Mouse (Mus musculus): ENCODE data around the gene Arhgef6. TPM values are rescaled to one million over a fixed set of nuclear protein-coding genes. Genes with fewer than 3 reads are reported as not detected.

Gene Arhgef6
- polyA plus RNA-seq, 1 experiment = 31.8 TPM

DNA sequence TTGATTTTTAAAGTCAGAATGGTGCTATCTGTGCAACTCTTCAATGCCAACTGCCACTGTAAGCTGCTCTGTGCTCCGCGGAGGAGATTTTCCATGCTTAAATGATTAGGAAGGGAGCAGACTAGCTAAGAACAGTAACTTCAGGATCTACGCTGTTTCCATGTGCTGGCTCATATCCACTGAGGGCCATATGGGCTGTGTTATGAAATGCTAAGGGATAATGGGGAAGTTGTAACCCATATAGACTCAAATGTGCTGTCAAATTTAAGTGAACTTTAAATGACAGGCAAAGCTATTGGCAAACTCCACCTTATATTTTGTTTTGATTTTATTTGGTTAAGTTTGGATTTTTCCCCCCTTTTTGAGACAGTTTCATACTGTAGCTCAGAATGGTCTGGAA, 125.7 kb downstream of the Arhgef6 start:
- 82% methylated on average over 3 of the region's 3 CpGs for WGBS
- H3K4me1 ChIP-seq (ENCODE audit: control insufficient read depth, insufficient read depth, insufficient read length) = no peaks in the 10 kb centered on the region
- no peaks in the 10 kb centered on the region for H3K36me3 ChIP-seq (ENCODE audit: control insufficient read depth, insufficient read depth, low read length)
- no peak for DNase-seq (ENCODE audit: low read depth in 1 of 2, low spot score in 2 of 2)
- H3K4me3 ChIP-seq (ENCODE audit: extremely low read depth, insufficient read depth, insufficient read length) = peak overlapping the region; percentile 28
- peak overlapping the region; percentile 57; the same call in 1 of the 2 replicates for H3K27ac ChIP-seq (ENCODE audit: insufficient read depth, low read length)
- H3K27me3 ChIP-seq (ENCODE audit: control insufficient read depth, insufficient read depth, low read length) = no peaks in the 10 kb centered on the region
- no peak for TF ChIP-seq CTCF (IDR thresholded peaks at IDR 0.05; ENCODE audit: extremely low read depth, insufficient read depth, insufficient read length, insufficient replicate concordance)
- no peak for TF ChIP-seq POLR2A (IDR thresholded peaks at IDR 0.05; ENCODE audit: low read depth, low read length)

DNA sequence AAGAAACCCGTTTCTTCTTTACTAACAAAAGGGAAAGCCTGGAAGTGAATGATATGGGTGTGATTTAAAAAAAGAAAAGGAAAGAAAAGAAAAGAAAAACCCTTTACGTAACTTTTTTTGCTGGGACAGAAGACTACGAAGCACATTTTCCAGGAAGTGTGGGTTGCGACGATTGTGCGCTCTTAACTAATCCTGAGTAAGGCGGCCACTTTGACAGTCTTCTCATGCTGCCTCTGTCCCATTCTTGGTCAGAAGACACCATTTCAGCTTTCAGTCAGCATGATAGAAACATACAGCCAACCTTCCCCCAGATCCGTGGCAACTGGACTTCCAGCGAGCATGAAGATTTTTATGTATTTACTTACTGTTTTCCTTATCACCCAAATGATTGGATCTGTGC, 126.7 kb downstream of the Arhgef6 start, which contains the start of gene Cd40lg:
Cd40lg (plus strand) TSS at position 268 of the 400 bp plus-strand sequence.
- TF ChIP-seq CTCF (IDR thresholded peaks at IDR 0.05; ENCODE audit: extremely low read depth, insufficient read depth, insufficient read length, insufficient replicate concordance) = no peak
- no peaks in the 10 kb centered on the region for H3K4me1 ChIP-seq (ENCODE audit: control insufficient read depth, insufficient read depth, insufficient read length)
- H3K36me3 ChIP-seq (ENCODE audit: control insufficient read depth, insufficient read depth, low read length) = no peaks in the 10 kb centered on the region
- DNase-seq (ENCODE audit: low read depth in 1 of 2, low spot score in 2 of 2) = no peak
- no peaks in the 10 kb centered on the region for H3K27me3 ChIP-seq (ENCODE audit: control insufficient read depth, insufficient read depth, low read length)
- H3K27ac ChIP-seq (ENCODE audit: insufficient read depth, low read length) = peak within 1 kb of the TSS; percentile 57; the same call in 1 of the 2 replicates
- 80% methylated on average over 9 of the region's 9 CpGs for WGBS
- peak within 1 kb of the TSS; percentile 28 for H3K4me3 ChIP-seq (ENCODE audit: extremely low read depth, insufficient read depth, insufficient read length)

- H3K27ac ChIP-seq (ENCODE audit: insufficient read depth, low read length) = no peak overlapping the region
- H3K36me3 ChIP-seq (ENCODE audit: control insufficient read depth, insufficient read depth, low read length) = no peaks in the 10 kb centered on the region
- H3K4me3 ChIP-seq (ENCODE audit: extremely low read depth, insufficient read depth, insufficient read length) = no peak overlapping the region
- TF ChIP-seq POLR2A (IDR thresholded peaks at IDR 0.05; ENCODE audit: low read depth, low read length) (no peak), CTCF (IDR thresholded peaks at IDR 0.05; ENCODE audit: extremely low read depth, insufficient read depth, insufficient read length, insufficient replicate concordance) (no peak)
- H3K27me3 ChIP-seq (ENCODE audit: control insufficient read depth, insufficient read depth, low read length) = no peaks in the 10 kb centered on the region
- 68% methylated on average over 1 of the region's 1 CpGs for WGBS
- no peaks in the 10 kb centered on the region for H3K4me1 ChIP-seq (ENCODE audit: control insufficient read depth, insufficient read depth, insufficient read length)
- no peak for DNase-seq (ENCODE audit: low read depth in 1 of 2, low spot score in 2 of 2)
These were observed 127.9 kb downstream of the Arhgef6 start for GRCm38 (mm10) chrX:57210591-57210990.

DNA sequence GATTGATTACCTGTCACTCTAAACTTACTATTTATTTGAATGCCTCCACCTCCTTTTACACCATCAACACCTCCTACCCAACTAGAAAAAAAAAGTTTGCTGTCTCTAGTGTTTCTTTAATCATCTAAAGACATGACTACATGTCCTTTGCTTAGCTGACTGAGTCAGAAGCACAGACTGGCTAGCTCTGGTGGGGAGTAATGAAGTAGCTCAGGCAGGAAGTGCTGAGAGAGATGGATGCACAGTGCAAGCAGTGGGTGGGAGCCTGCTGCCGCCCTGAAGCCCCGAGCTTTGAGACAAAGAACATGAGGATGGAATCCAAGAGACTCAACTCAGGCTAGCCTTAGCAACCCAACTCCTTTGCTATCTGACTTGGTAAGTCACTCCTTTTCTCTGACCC, 138.1 kb downstream of the Arhgef6 start:
- Histone ChIP-seq H3K27ac (ENCODE audit: insufficient read depth, low read length) (no peak overlapping the region), H3K27me3 (ENCODE audit: control insufficient read depth, insufficient read depth, low read length) (no peaks in the 10 kb centered on the region), H3K36me3 (ENCODE audit: control insufficient read depth, insufficient read depth, low read length) (no peaks in the 10 kb centered on the region), H3K4me3 (ENCODE audit: extremely low read depth, insufficient read depth, insufficient read length) (no peak overlapping the region), H3K4me1 (ENCODE audit: control insufficient read depth, insufficient read depth, insufficient read length) (no peaks in the 10 kb centered on the region; the same call in 1 of the 2 replicates)
- DNase-seq (ENCODE audit: low read depth in 1 of 2, low spot score in 2 of 2) = no peak
- TF ChIP-seq CTCF (IDR thresholded peaks at IDR 0.05; ENCODE audit: extremely low read depth, insufficient read depth, insufficient read length, insufficient replicate concordance) (no peak), POLR2A (IDR thresholded peaks at IDR 0.05; ENCODE audit: low read depth, low read length) (no peak)
- 62% methylated on average over 2 of the region's 2 CpGs for WGBS

DNA sequence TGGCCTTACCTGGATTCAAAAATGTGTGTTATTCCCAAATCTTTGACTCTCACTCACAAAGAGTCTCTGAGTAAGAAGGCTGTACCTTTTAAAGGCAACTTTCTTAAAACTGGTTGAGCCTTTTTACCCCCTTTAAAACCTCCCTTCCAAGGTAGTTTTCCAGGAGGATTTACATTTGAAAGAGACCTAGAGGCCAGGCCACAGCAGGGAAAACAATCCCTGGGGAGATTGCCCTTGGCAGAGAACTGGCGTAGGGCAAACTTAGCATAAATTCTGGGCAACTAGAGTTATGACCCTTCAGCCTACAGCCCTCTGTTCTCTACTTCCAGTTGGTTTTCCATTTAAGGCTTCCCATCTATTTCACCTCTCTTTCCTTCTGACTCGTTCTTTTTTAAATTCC, 140.5 kb downstream of the Arhgef6 start:
- no peaks in the 10 kb centered on the region; the same call in 1 of the 2 replicates for H3K4me1 ChIP-seq (ENCODE audit: control insufficient read depth, insufficient read depth, insufficient read length)
- H3K27ac ChIP-seq (ENCODE audit: insufficient read depth, low read length) = no peak overlapping the region
- DNase-seq (ENCODE audit: low read depth in 1 of 2, low spot score in 2 of 2) = no peak
- H3K27me3 ChIP-seq (ENCODE audit: control insufficient read depth, insufficient read depth, low read length) = no peaks in the 10 kb centered on the region
- H3K36me3 ChIP-seq (ENCODE audit: control insufficient read depth, insufficient read depth, low read length) = no peaks in the 10 kb centered on the region
- no peak overlapping the region for H3K4me3 ChIP-seq (ENCODE audit: extremely low read depth, insufficient read depth, insufficient read length)
- TF ChIP-seq CTCF (IDR thresholded peaks at IDR 0.05; ENCODE audit: extremely low read depth, insufficient read depth, insufficient read length, insufficient replicate concordance) (no peak), POLR2A (IDR thresholded peaks at IDR 0.05; ENCODE audit: low read depth, low read length) (no peak)
- 75% methylated on average over 2 of the region's 2 CpGs for WGBS

DNA sequence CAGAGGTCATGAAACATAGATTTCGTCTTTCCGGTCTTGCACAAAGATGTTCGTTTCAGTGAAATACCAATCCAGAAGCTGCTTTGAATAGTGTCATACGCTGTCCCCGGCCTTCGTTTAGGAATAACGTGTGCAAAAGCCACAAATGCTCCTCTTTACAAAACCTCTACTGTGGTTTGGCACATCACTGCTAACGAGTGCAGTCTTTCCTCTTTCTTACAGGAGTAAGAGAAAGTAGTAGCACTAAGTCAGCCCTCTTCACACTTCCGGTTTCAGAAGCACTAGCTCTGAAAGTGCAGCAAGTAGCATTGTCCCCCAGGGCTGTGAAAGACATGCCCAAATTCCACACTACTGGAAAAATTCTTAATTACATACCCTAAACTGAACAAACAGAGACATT, 142.2 kb downstream of the Arhgef6 start:
- H3K27ac ChIP-seq (ENCODE audit: insufficient read depth, low read length) = 0 out of 2 replicates have a peak overlapping the region, but pooled peaks have one; percentile 56
- no peaks in the 10 kb centered on the region for H3K27me3 ChIP-seq (ENCODE audit: control insufficient read depth, insufficient read depth, low read length)
- no peak overlapping the region for H3K4me3 ChIP-seq (ENCODE audit: extremely low read depth, insufficient read depth, insufficient read length)
- no peaks in the 10 kb centered on the region; the same call in 1 of the 2 replicates for H3K4me1 ChIP-seq (ENCODE audit: control insufficient read depth, insufficient read depth, insufficient read length)
- peak; percentile 3 to 45 for DNase-seq (ENCODE audit: low read depth in 1 of 2, low spot score in 2 of 2)
- H3K36me3 ChIP-seq (ENCODE audit: control insufficient read depth, insufficient read depth, low read length) = no peaks in the 10 kb centered on the region
- WGBS = 49% methylated on average over 9 of the region's 9 CpGs
- no peak for TF ChIP-seq CTCF (IDR thresholded peaks at IDR 0.05; ENCODE audit: extremely low read depth, insufficient read depth, insufficient read length, insufficient replicate concordance)
- no peak for TF ChIP-seq POLR2A (IDR thresholded peaks at IDR 0.05; ENCODE audit: low read depth, low read length)

DNA sequence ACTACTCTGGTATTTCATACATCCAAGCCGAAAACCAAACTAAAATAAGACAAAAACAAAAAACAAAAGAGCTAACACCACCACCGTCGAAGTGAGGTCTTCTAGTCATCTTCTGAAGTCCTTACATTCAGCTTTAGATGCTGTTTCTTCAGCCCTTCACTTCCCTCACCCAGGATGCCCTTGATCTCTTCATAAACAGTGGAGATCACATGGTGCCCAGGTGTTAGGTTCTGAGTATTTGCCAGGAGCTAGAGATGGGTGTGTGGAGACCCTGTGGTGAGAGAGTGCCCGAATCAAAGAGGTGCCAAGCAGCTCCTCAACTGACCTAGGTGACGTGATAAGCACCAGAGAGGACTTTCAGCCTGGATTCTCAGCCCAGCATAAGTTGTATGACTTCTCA, 149.2 kb downstream of the Arhgef6 start:
- no peak overlapping the region for H3K4me3 ChIP-seq (ENCODE audit: extremely low read depth, insufficient read depth, insufficient read length)
- no peaks in the 10 kb centered on the region; the same call in 1 of the 2 replicates for H3K4me1 ChIP-seq (ENCODE audit: control insufficient read depth, insufficient read depth, insufficient read length)
- H3K27ac ChIP-seq (ENCODE audit: insufficient read depth, low read length) = no peak overlapping the region
- WGBS = 72% methylated on average over 5 of the region's 5 CpGs
- TF ChIP-seq CTCF (IDR thresholded peaks at IDR 0.05; ENCODE audit: extremely low read depth, insufficient read depth, insufficient read length, insufficient replicate concordance) (no peak), POLR2A (IDR thresholded peaks at IDR 0.05; ENCODE audit: low read depth, low read length) (no peak)
- no peak for DNase-seq (ENCODE audit: low read depth in 1 of 2, low spot score in 2 of 2)
- H3K27me3 ChIP-seq (ENCODE audit: control insufficient read depth, insufficient read depth, low read length) = no peaks in the 10 kb centered on the region
- no peaks in the 10 kb centered on the region for H3K36me3 ChIP-seq (ENCODE audit: control insufficient read depth, insufficient read depth, low read length)
